Mouse (Mus musculus) heart, embryonic 14.5 days (tissue): ENCODE measurements around the gene Wdr63. TPM values are rescaled to one million over a fixed set of nuclear protein-coding genes. Genes with fewer than 3 reads are reported as not detected.

Experiments used
- ATAC-seq: fragments of 200-750 bp; cut with Nextera tagmentation; 2 replicates; pipeline ENCODE4 v1.8.0; 2017; ENCODE audit warnings: low read depth, moderate TSS enrichment; ENCODE audit not compliant: insufficient number of reproducible peaks, insufficient read depth, low FRiP score
- H3K27ac ChIP-seq, 2 experiments: fragments of 200-500 bp in 1 of 2; fragments of 300-500 bp in 1 of 2; sonication (generic) in 1 of 2; replicated peaks in 1 of 2; 2 replicates each; pipeline ENCODE4 v1.5.1; 2012 to 2014; ENCODE audit warnings: low read depth in 2 of 2, low read length in 2 of 2, control low read depth in 1 of 2, mild to moderate bottlenecking in 1 of 2, mixed read lengths in 1 of 2; ENCODE audit not compliant: control insufficient read depth in 1 of 2, insufficient read depth in 1 of 2
- H3K27me3 ChIP-seq: fragments of 300-500 bp; sonication (generic); 2 replicates; pipeline ENCODE4 v1.6.1; 2014; ENCODE audit warnings: mild to moderate bottlenecking, low read length, control low read depth; ENCODE audit not compliant: control insufficient read depth, insufficient read depth
- H3K36me3 ChIP-seq: fragments of 300-500 bp; sonication (generic); 2 replicates; pipeline ENCODE4 v1.6.1; 2014; ENCODE audit warnings: mild to moderate bottlenecking, control low read depth, low read length, mixed read lengths; ENCODE audit not compliant: control insufficient read depth, insufficient read depth
- H3K4me1 ChIP-seq, 2 experiments: fragments of 200-500 bp in 1 of 2; fragments of 300-500 bp in 1 of 2; sonication (generic) in 1 of 2; 2 replicates each; pipeline ENCODE4 v1.6.1; 2012 to 2014; ENCODE audit warnings: low read length in 2 of 2, control low read depth in 1 of 2, mixed read lengths in 1 of 2; ENCODE audit not compliant: control insufficient read depth in 2 of 2, insufficient read depth in 2 of 2
- H3K4me2 ChIP-seq: fragments of 300-500 bp; sonication (generic); 2 replicates; pipeline ENCODE4 v1.6.1; 2014; ENCODE audit warnings: mild to moderate bottlenecking, low read length
- H3K4me3 ChIP-seq, 2 experiments: fragments of 200-500 bp in 1 of 2; fragments of 300-500 bp in 1 of 2; sonication (generic) in 1 of 2; 2 replicates each; pipeline ENCODE4 v1.5.1; 2012 to 2014; ENCODE audit warnings: low read length in 2 of 2, mild to moderate bottlenecking in 2 of 2, control low read depth in 1 of 2, low read depth in 1 of 2, moderate library complexity in 1 of 2; ENCODE audit not compliant: control insufficient read depth in 1 of 2, insufficient read depth in 1 of 2
- H3K9ac ChIP-seq: fragments of 300-500 bp; sonication (generic); 2 replicates; pipeline ENCODE4 v1.6.1; 2014; ENCODE audit warnings: mild to moderate bottlenecking, low read length
- H3K9me3 ChIP-seq: fragments of 300-500 bp; sonication (generic); 2 replicates; pipeline ENCODE4 v1.6.1; 2016; ENCODE audit warnings: low read length, control low read depth; ENCODE audit not compliant: control insufficient read depth
- WGBS: fragments of 180-500 bp; shearing (Covaris S2); extraction: QIAGEN DNeasy Blood & Tissue Kit; methylation state at CpG from one replicate; pipeline ENCODE4 v1.1.7; 2014; 5-methylcytosine and 5-hydroxymethylcytosine counted together
- polyA plus RNA-seq: library from polyadenylated mRNA; unstranded; fragments of >200 nt; fragmentation: Nextera tagmentation; extraction: Ambion mirVana; gene quantifications from 2 replicates; pipeline ENCODE4 v1.2.1, GENCODE M21; 2014

Wdr63 gene
- polyA plus RNA-seq, 1 experiment from 2014 or later = not detected

- no peak overlapping the region for H3K4me2 ChIP-seq
- no peaks in the 10 kb centered on the region for H3K36me3 ChIP-seq
- peaks cover 3 to 6% of the 10 kb centered on the region in 2 experiments; a peak in 3 of 4 replicates for H3K4me1 ChIP-seq
- WGBS = 39% methylated on average over 15 of the region's 15 CpGs
- H3K9ac ChIP-seq = no peak overlapping the region
- H3K27me3 ChIP-seq = no peaks in the 10 kb centered on the region
- no peak overlapping the region for H3K4me3 ChIP-seq
- ATAC-seq = no peak
- no peak overlapping the region for H3K27ac ChIP-seq
- no peaks in the 10 kb centered on the region for H3K9me3 ChIP-seq
These were observed 70.0 kb downstream of the Wdr63 start for GRCm38 (mm10) chr3:146037906-146038305.

DNA sequence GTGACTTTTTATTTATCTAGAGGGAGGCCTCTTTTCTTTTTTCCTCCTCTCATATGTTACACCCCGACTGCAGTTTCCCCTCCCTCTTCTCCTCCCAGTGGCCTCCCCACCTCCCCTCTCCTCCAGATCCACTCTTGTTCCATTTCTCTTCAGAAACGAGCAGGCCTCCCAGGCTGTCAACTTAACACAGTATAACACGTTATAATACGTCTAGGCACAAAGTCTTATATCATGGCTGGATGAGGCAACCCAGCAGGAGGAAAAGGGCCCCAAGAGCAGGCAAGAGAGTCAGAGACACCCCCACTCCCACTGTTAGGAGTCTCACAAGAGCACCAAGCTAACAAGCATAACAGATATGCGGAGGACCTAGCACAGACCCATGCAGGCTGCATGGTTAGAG, 75.0 kb downstream of the Wdr63 start:
- no peak for ATAC-seq
- 89% methylated on average over 5 of the region's 5 CpGs for WGBS
- H3K27me3 ChIP-seq = no peaks in the 10 kb centered on the region
- no peaks in the 10 kb centered on the region for H3K36me3 ChIP-seq
- no peak overlapping the region for H3K27ac ChIP-seq
- H3K9me3 ChIP-seq = no peaks in the 10 kb centered on the region
- H3K4me1 ChIP-seq = peaks cover 6 to 14% of the 10 kb centered on the region in 2 experiments
- no peak overlapping the region for H3K4me3 ChIP-seq
- H3K9ac ChIP-seq = no peak overlapping the region
- no peak overlapping the region for H3K4me2 ChIP-seq

DNA sequence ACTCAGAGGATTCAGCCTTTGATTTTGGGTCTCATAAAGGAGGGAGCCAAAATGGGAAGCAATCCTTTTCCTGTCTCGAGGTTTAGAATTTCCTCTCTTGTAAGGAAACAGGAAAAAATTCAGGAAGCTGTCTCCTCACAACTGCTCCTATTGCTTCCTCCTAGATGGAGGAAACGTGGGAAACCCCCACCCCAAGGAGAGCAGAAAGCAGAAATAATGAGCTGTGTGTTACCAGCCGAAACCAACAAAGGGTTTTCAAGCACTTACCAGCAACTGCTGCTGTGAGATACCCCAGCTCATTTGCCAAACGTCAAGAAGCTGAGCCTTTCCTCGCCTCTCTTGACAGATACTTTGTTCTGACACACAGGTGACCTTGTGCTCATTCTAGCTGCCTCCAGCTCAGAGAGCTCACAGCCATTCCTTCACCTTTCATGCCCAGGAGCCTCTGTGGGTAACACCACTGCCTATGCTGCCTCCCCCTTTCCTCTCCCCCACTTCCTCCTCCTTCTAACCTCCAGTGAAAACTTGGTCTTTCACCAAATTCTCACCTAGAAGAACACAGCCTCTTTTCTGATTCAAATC, 77.6 kb downstream of the Wdr63 start:
- no peaks in the 10 kb centered on the region for H3K9me3 ChIP-seq
- no peaks in the 10 kb centered on the region for H3K27me3 ChIP-seq
- peak overlapping the region in 1 of 2 experiments; percentile 2; a peak in 1 of 4 replicates for H3K27ac ChIP-seq
- WGBS = 6% methylated on average over 5 of the region's 5 CpGs
- H3K4me2 ChIP-seq = no peak overlapping the region
- H3K9ac ChIP-seq = 0 out of 2 replicates have a peak overlapping the region, but pooled peaks have one; percentile 10
- H3K4me3 ChIP-seq = no peak overlapping the region
- peaks cover 6 to 24% of the 10 kb centered on the region in 2 experiments for H3K4me1 ChIP-seq
- no peaks in the 10 kb centered on the region for H3K36me3 ChIP-seq
- ATAC-seq = no peak; the same call in 1 of the 2 replicates

DNA sequence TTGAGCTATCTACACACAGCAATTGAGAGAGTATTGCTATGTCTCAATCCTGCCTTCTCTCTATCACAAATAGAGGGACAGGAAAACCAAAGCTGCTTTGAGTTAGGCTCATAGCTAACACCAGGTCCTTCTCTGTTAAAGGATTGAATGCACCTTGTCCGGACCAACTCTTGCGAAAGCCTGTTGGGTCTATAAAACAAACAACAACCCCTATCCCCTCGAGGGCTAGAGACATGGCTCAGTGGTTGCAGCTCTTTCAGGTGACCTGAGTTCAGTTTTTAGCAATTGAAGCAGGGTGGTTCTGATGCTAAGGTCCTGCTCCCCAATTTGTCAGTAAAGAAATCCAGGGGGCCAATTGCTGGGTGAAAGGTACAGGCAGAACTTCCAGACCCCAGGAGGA, 78.7 kb downstream of the Wdr63 start:
- H3K4me2 ChIP-seq = no peak overlapping the region
- no peak overlapping the region for H3K4me3 ChIP-seq
- no peak overlapping the region for H3K27ac ChIP-seq
- ATAC-seq = no peak
- H3K9ac ChIP-seq = no peak overlapping the region
- H3K4me1 ChIP-seq = peaks cover 6 to 24% of the 10 kb centered on the region in 2 experiments
- 0 out of 2 replicates have a peak, but pooled peaks cover 4% of the 10 kb centered on the region for H3K9me3 ChIP-seq
- H3K36me3 ChIP-seq = peaks cover 6% of the 10 kb centered on the region
- 92% methylated on average over 3 of the region's 3 CpGs for WGBS
- no peaks in the 10 kb centered on the region for H3K27me3 ChIP-seq

- no peaks in the 10 kb centered on the region for H3K27me3 ChIP-seq
- no peak overlapping the region for H3K27ac ChIP-seq
- no peak for ATAC-seq
- H3K36me3 ChIP-seq = peaks cover 14% of the 10 kb centered on the region
- H3K9me3 ChIP-seq = 0 out of 2 replicates have a peak, but pooled peaks cover 4% of the 10 kb centered on the region
- peaks cover 6 to 24% of the 10 kb centered on the region in 2 experiments for H3K4me1 ChIP-seq
- 87% methylated on average over 2 of the region's 2 CpGs for WGBS
- H3K4me3 ChIP-seq = no peak overlapping the region
- no peak overlapping the region for H3K4me2 ChIP-seq
- H3K9ac ChIP-seq = no peak overlapping the region
These were observed 79.5 kb downstream of the Wdr63 start for GRCm38 (mm10) chr3:146028406-146028805.

GRCm38 (mm10) chr3:146027116-146027515, 80.8 kb downstream of the Wdr63 start:
- H3K9me3 ChIP-seq = 0 out of 2 replicates have a peak, but pooled peaks cover 4% of the 10 kb centered on the region
- peak overlapping the region in 1 of 2 experiments; percentile 24; a peak in 1 of 4 replicates for H3K27ac ChIP-seq
- no peak overlapping the region for H3K4me3 ChIP-seq
- peaks cover 6 to 24% of the 10 kb centered on the region in 2 experiments for H3K4me1 ChIP-seq
- H3K36me3 ChIP-seq = peaks cover 26% of the 10 kb centered on the region
- no peaks in the 10 kb centered on the region for H3K27me3 ChIP-seq
- no peak overlapping the region for H3K4me2 ChIP-seq
- no peak overlapping the region for H3K9ac ChIP-seq
- no peak for ATAC-seq
- WGBS = 17% methylated on average over 6 of the region's 6 CpGs

DNA sequence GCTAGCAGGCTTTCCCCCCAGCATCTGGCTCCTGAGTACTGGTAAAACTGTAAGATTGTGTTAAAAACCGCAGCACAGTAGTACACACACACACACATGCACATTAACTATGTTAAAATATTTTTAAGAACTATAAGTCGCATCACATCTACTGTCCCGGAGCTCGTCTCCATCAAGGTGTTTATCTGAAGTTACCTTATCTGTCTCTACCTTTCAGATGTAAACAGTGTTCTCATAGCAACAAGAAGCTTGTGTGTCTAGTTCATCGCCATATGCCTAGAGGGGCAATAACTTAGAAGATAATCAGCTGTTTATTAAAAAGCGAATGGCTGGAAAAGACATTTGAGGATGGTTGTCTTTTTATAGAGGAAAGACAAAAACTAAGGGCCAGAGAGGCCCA, 82.4 kb downstream of the Wdr63 start:
- 88% methylated on average over 6 of the region's 6 CpGs for WGBS
- no peak overlapping the region for H3K27ac ChIP-seq
- H3K4me1 ChIP-seq = peaks cover 5 to 21% of the 10 kb centered on the region in 2 experiments
- no peak overlapping the region for H3K4me2 ChIP-seq
- H3K4me3 ChIP-seq = no peak overlapping the region
- H3K36me3 ChIP-seq = peaks cover 34% of the 10 kb centered on the region
- H3K27me3 ChIP-seq = no peaks in the 10 kb centered on the region
- no peak for ATAC-seq
- 0 out of 2 replicates have a peak, but pooled peaks cover 4% of the 10 kb centered on the region for H3K9me3 ChIP-seq
- H3K9ac ChIP-seq = no peak overlapping the region
